Mouse (Mus musculus): ENCODE measurements around the gene Dido1. TPM values are rescaled to one million over a fixed set of nuclear protein-coding genes. Genes with fewer than 3 reads are reported as not detected.

The Dido1 gene
- 10 to 100 TPM; 60.8 to 63.3 TPM for total RNA-seq (2021)
- long read RNA-seq, experiment 1, full-length matches to known transcripts, result 5 of 9 reads
- long read RNA-seq, experiment 1, partial matches to known transcripts, result 1 of 9 reads
- long read RNA-seq, experiment 1, other reads (novel, unspliced or antisense), result 3 of 9 reads
- long read RNA-seq, experiment 2, full-length matches to known transcripts, result 5 of 29 reads
- long read RNA-seq, experiment 2, partial matches to known transcripts, result 3 of 29 reads
- long read RNA-seq, experiment 2, other reads (novel, unspliced or antisense), result 21 of 29 reads

DNA sequence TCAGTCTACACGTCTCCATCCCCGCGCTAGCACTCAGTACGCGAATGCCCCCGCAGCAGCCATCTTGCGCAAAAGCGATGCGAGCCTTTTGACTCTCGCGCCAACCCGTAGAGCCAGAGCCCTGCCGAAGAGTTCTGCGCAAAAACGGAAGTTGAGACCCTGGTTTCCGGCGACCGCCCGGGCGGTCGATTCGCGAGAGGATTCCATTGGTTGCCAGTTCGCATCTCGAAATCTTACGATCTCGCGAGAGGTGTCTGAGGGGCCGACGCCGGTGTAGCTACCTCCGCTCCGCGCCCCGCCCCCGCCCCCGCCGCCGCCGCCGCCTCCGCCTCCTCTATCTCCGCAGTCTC lies at the start of gene Dido1, which contains the start of gene Gid8:
TSS of gene Dido1 (minus strand) at position 77 of the 350 bp plus-strand sequence.
TSS of gene Gid8 (plus strand) at position 195 of the 350 bp plus-strand sequence.
- DNase-seq (ENCODE audit: low spot score in 2 of 2), result peak; percentile 89 to 92

DNA sequence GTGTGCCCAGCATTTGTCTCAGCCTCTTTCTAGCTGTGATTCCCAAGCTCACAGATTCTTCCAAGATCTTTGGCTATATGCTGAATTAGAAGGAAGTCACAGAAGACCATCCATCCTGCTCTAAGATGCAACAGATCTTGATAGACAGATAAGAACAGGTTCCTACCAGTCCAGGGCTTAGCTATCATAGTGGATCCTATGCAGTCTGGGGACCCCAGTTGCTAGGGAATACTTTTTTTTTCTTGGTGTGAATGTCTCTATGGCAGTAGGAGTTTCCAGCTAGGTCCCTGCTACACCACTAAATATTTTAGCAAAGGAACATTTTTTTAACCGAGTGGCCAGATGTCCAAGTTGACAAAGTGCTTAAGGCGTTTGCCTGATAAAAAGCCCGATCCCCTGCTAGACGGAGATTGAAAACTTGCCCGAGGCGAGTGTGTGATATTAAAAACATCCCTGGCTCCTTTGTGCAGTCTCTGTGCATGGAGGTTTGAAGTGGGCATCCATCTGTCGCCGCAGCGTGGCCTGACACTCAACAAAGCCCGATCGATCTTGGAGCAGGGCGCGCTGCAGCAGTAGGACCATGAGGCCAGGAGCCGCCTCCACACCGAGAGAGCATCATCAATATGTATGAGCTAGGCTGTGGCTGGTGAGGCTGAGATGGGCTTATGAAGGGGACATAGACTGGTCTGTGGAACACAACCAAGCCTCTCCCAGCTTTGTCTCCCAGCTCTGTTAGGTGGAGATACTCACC lies 48.9 kb upstream of the Dido1 start:
- no peak for DNase-seq (ENCODE audit: low spot score in 2 of 2)

DNA sequence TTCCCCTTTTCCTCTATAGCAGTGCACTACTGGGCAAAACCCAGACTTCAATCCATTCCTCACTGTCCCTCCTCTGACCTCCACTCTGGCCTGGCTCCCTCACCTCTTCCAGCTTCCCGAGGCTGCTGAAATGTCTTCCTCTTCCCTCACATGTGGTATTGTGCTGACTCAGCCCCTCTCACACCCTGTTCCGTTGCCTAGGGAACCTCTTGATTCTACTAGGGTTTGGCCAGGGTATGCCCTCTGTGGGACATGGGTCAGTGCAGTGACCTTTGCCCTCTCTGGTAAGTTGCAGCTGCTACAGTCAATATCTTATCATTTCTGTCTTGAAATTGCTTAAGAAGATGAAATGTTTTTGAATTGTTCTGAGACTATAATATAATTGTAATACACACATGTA lies 47.0 kb upstream of the Dido1 start:
- no peak for DNase-seq (ENCODE audit: low spot score in 2 of 2)

DNA sequence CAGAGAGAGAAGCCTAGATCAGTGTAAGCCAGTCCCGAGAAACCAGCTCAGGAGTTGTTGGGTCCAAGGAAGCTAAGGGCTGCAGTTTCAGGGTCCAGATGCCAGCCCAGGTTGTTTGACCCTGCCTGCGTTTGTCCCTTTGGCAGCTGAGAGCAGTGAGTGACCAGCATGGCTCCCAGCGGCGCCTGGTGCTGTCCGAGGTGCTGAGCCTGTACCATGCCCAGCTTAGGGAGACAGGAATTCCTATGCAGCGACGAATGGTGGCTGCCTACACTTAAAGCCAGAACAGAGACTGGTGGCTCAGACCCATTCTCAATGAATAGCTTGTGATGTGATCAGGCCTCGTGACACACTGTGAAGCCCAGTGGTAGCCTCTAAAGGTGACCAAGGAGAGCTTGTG lies 46.1 kb upstream of the Dido1 start:
- peak; percentile 30 to 42 for DNase-seq (ENCODE audit: low spot score in 2 of 2)

DNA sequence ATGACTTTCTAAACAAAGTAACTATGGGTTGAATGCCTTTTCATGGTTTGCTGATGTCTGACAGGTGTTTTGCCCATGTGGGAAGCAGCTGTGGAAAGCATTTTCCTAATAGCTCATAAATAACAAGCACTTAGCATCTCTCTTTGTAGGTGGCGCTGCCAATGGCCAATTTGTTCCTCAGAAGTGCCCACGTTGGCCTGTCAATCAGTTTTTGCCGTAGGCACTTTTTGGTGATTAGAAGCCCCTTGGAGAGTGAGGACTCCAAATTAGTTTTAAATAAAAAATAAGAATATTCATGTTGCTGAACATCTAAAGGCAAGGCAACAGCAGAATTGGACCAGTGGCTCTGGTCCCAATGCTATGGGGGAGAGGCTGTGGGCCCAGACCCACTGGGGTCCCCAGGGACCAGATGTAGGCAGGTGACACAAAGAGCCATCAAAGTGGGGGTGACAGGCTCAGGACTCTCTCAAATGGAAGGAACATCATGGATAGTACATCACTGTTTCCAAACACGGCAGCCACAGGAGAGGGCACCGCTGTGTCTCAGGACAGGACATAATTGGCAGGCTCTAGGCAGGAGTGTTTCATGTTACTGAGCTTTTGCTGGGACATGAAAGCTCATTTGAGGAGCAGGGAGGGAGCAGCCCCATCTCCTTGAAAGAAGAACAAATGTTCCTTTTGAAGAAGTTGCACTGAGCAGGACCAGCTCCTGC lies 45.3 kb upstream of the Dido1 start:
- no peak for DNase-seq (ENCODE audit: low spot score in 2 of 2)

DNA sequence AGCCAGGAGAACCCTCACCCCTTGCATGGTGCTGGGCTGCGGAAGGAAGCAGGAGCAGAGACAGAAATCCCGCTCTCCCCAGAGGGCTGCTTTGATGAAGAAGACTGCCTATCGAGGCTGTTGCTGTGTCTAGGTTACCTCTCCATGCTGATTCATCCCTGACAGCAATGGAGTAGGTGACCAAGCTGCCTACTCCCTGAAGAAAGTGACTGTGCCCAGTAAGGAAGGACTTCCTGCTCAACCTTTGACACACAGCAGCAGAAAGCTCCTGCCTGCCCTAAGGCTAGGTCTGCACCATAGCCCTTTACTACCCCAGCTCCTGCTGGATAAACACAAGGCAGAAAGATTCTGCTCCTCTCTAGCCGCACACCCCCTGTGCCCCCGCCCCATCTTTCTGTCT lies 39.1 kb upstream of the Dido1 start:
- DNase-seq (ENCODE audit: low spot score in 2 of 2), result no peak

DNA sequence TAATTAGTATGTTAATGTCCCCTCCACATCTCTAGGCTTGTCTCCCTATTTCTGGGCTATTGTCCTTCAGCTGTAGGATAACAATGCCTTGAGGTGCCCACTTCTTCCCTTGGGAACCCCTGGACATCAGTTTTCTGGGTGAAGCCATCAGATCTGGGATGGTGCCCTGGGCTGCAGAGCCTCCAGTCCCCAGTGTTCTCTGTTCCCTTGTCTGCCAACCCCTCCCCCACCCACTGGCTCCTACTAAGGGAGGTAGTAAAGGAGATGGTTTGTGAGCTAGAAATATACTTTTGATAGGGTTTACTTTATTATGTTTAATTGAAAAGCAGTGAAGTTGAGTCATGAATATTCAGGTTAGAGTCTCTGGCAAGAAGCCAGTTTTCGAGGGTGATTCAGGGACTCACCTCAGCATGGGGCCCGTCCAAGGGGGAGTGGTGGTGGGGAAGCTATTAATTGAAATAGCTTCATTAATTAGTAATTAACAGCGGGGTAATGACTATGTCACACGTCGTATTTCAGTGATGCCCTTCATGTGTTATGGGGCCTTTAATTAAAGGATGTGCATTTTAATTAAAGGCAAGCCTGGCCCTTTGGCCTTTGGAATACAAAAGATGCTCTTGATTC lies 36.9 kb upstream of the Dido1 start:
- DNase-seq (ENCODE audit: low spot score in 2 of 2), result no peak

DNA sequence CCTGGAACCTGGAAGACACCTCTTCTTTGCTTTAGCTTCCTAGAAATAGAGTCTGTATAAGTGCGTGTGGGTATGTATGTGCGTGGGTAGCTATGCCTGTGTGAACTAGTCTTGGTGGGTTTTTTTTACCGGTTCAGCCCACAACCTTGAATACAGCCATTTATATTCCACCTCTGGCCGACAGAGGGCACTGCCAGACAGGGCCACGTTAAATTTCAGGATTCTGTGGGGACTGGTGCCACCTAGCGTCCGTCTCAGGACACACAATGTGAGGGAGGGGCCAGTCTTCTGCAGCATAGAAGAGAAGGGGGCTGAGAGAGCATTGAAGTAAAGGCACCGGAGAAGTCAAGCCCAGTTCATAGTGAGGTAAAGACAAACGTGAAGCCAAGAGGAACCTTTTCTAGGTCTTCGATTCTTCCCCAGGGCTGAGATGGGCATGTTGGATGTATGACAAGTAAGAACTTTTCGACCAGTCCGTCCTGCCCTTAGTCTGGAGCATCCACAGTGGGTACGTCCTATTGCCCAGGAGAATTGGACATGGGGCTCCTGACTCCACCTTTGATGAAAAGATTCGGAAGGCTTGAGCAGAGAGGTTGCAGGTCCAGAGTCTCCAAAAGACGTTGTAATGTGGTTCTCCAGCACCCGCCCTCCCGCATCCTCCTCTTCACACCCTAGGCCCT lies 35.6 kb upstream of the Dido1 start:
- peak; percentile 70 to 76 for DNase-seq (ENCODE audit: low spot score in 2 of 2)

DNA sequence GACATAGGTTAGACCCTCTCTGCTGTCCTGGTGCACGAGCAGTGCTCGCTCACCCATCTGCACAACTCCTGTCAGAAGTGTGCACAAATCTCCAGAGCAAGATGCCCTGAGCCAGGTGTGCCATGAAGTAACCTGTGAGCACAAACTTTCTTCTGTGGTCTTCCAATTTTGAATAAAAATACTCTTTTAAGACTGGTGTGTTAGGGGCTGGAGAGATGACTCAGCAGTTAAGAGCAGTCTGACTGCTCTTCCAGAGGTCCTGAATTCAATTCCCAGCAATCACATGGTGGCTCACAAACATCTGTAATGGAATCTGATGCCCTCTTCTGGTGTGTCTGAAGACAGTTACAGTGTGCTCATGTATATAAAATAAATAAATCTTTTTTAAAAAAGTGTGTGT lies 33.5 kb upstream of the Dido1 start:
- no peak for DNase-seq (ENCODE audit: low spot score in 2 of 2)

DNA sequence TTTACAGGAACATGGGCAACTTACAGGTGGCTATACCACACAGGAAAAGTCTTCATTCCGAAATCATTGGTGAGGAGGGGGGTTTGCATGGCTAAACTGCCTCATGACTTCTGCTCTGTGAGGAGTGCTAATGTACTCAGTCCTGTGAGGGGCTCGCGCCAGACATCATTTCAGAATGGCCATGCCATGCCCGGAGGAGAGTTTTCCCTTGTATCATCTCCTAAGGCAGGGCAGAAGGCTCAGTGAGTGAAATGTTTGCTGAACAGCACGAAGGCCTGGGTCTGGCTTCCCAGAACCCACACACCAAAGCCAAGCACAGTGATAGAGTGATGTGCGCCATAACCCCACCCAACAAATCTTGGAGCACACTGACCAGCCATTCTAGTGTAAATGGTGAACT lies 33.0 kb upstream of the Dido1 start:
- no peak for DNase-seq (ENCODE audit: low spot score in 2 of 2)

DNA sequence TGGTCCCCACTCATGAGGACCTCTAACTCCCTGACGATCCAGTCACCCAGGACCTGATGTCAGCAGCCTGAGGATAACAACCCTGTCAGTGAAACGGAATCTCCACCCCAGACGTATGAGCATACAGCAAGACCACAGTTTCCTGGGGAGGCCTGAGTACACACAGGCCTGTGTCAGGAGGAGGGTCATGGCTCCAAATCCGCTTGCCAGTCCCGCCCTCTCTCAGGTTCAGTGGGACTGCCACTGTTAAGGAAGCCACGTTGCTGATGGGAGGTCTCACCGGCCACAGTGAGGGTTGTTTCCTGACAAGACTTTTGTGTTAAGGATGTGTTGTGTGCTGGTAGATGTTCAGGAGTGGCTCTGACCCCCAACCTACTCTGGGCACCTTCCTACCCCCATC lies 31.6 kb upstream of the Dido1 start:
- DNase-seq (ENCODE audit: low spot score in 2 of 2), result no peak

DNA sequence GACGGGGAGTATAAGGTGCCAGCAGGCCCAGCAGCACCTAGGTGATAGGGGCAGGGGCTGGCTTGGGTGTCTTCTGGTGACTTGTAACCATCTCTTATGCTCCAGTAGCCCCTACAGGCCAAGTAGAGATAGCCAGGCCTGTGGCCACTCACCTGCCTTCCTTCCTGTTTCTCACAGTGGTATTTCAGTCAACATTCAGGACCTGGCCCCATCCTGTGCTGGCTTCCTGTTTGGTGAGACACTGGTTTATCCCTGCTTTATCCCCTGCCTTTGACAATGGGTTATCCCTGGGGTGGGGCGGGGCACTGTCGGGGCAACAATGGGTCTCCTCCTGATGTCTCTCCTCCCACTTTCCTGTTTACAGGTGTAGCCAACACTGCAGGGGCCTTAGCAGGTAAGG lies 30.6 kb upstream of the Dido1 start:
- DNase-seq (ENCODE audit: low spot score in 2 of 2), result no peak

DNA sequence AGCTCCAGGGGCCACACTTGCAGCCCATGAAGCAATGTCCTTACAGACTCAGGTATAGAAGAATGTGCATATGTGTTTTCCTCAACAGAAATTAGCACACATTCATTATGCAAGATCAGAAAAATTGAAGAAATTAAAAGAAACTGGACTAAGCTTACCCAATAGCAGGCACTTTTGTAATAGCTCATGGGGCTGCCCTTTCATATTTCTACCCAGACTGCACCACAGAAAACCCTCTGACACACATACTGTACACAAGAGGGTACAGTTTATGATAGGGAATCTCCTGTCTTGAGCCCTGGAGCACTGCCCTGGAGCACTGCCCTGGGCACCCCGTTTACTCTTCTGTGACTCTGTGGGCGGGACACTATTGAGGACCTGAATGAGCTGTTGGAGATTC lies 28.2 kb upstream of the Dido1 start:
- no peak for DNase-seq (ENCODE audit: low spot score in 2 of 2)

DNA sequence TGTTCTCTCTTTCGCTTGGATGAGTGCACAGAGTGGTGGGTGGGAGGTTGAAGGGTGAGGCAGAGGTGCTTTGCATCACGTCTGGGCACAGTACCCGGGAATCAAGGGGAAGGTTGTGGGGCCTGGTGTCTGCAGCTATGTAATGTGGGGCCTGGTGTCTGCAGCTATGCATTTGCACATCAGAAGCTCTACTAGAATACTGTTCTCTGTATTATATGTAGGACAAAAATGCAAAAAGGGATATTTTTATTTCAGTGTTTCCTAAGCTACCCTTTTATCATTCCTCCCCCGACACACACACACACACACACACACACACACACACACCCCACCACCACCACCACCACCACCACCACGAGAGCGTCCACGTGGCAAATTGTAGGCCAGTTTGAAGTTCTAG lies 25.4 kb upstream of the Dido1 start:
- no peak for DNase-seq (ENCODE audit: low spot score in 2 of 2)

DNA sequence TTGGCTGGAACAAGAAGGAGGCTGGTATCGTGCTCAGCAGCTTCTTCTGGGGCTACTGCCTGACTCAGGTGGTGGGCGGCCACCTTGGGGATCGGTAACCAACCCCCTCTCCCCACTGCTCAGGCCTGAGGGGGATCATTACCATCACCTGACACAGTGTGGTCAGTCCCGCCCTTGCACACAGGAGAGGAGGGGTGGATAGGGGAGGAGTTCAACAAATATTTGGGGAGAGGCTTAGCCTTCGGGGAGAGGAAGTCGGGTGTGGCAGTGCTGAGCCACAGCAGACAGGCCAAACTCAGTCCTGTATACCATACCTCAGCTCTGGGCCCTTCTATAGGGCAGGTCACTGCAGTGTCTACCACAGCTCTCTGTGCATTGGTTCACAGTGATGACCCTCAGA lies 22.2 kb upstream of the Dido1 start:
- DNase-seq (ENCODE audit: low spot score in 2 of 2), result no peak

DNA sequence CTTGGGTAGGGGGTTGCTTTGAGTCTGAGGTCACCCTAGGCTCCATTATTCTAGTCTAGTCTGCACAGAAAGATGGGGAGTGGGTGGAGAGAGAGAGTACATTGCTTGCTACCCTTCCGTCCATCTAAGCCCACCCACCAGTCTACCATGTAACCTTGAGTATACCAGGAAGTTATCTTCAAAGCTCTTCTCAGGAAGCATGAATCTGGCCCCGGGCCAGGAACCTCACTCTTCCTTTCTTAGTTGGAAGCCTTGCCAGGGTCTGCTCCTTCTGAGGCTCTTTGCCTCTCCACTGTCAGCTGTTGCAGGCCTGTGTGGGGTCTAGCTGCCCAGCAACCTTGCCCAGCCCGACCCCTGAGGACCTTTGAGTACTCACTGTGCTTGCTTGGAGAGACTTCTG lies 21.2 kb upstream of the Dido1 start:
- no peak for DNase-seq (ENCODE audit: low spot score in 2 of 2)

DNA sequence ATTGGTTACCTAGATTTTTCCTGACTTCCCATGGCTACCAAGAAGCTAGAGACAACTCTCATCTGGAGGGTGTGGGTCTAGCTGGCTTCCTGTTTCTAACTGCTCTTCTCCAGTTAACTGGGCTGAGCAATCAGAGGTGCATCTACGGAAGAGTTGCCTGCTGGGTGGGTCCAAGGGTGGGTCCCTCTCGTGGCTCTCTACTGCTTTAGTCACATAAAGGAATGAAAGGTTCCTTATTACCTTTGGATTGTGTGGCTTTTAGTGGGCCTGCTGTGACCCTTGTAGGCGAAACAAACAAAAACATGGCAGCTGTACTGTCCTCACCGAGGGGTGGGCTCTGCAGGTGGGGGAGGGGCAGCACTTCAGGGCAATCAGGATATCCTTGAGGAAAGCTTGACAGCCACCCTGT lies 17.8 kb upstream of the Dido1 start:
- DNase-seq (ENCODE audit: low spot score in 2 of 2), result no peak

DNA sequence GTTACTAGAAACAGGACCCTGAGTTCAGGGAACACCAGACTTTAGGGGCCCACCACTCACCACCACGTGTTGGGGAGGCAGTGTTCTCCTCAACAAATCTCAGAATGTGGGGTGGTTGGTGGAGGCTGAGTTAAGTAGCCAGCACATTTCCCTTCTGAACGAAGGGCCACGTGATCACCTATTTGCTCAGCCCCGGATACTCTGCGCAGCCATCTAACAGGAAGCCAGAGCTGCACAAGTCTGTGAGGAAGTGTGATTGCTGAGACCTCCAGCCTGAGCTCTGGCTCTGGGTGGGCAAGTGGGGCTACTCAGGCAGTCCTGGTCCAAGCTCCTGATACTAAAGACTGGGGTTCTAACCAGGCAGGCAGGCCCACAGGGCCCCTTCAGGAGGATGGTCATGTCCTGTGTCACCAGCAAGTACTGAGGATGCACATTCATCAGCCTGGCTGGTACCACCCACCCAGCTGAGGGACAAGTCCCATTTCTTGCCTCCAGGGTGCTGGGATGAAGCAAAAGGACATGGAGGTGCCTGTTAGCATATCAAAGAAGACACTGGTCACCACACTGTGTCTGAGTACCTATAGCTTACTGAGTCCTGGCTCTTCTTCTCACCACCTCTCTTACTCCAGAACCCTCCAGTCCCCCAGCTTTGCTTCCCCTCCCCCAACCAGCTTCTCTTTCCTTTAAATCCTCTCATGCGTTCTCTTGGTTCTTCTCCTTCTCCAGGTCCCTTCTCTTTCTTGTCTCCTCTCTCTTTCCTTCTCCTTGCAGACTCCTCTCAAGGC lies 17.1 kb upstream of the Dido1 start:
- no peak for DNase-seq (ENCODE audit: low spot score in 2 of 2)

DNA sequence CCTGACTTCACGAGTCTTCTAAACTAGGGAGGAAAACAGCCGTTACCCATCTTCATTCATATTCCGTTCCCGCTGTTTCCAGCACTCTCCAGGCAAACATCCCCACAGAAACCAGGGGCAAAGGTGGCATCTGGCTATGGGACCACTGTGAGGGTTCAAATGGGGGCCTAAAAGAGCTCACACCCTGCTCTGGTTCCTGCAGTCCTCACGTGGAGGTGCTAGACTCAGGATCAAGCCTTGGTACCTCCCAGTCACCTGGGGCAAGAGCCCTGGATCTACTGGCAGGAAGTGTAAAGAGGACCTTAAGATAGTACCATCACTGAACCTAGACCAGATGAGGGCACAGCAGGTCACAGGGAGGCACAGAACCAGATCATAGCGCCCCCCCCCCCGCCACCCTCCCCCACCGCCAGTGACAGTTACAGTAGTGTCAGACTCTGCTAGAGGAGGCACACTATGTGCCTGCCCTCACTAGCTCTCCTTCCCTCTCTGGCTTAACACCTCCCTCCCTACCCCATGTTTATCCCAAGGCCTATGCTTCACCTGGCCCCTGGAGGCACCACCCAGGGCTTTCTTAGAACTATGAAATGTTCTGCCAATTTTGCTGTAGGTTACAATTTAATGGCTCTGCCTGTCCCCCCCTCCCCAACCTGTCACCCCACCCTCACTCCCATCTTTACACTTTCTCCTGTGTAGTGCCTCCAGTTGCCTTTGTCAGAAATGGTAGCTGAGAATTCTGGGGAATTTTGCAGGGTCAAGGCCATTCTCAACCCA lies 16.2 kb upstream of the Dido1 start:
- no peak for DNase-seq (ENCODE audit: low spot score in 2 of 2)

DNA sequence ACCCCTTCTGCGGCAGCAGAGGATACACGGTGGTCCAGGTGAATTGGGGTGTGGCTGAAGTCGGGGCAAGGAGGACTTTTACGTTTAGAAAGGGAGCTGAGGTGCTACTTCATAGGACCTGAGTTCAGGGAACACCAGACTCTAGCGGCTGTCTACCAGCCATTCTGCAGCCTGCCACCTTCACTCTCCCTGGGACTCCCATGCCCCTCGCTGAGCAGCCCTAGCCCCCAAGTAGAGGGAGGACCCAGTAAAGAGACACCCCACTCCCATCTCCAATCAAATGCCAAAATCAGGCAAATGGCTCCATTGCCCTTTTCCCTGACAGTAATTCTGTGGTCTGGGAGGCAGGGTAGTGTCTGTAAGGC lies 15.6 kb upstream of the Dido1 start:
- no peak for DNase-seq (ENCODE audit: low spot score in 2 of 2)
